Mouse (Mus musculus) cortical plate, adult 2 months (tissue): Measurements from ENCODE around the gene Pttg1ip. TPM values are rescaled to one million over a fixed set of nuclear protein-coding genes. Genes with fewer than 3 reads are reported as not detected.

ENCODE experiments used
- H3K27ac ChIP-seq: fragments of 200-500 bp; 2 replicates; pipeline ENCODE4 v1.5.1; 2012; ENCODE audit warnings: low read length, control low read depth, inconsistent platforms; ENCODE audit not compliant: insufficient read depth
- H3K4me1 ChIP-seq: fragments of 200-500 bp; 2 replicates; pipeline ENCODE4 v1.6.1; 2011; ENCODE audit warnings: low read length; ENCODE audit not compliant: control insufficient read depth, insufficient read depth
- H3K4me3 ChIP-seq: fragments of 200-500 bp; 2 replicates; pipeline ENCODE4 v1.5.1; 2011; ENCODE audit warnings: mild to moderate bottlenecking, low read length, control low read depth; ENCODE audit not compliant: insufficient read depth
- CTCF ChIP-seq: fragments of 200-500 bp; IDR thresholded peaks from 2 replicates; pipeline ENCODE4 v1.5.1; 2011; ENCODE audit warnings: mild to moderate bottlenecking, control low read depth, low read length; ENCODE audit not compliant: insufficient read depth; ENCODE audit errors: extremely low read depth
- POLR2A ChIP-seq: fragments of 200-500 bp; IDR thresholded peaks from 2 replicates; pipeline ENCODE4 v1.6.1; 2011; ENCODE audit warnings: mild to moderate bottlenecking, low read length, control low read depth; ENCODE audit not compliant: insufficient read depth; ENCODE audit errors: extremely low read depth
- polyA plus RNA-seq: library from polyadenylated mRNA; depleted of rRNA; stranded (reverse); fragments of >200 nt; gene quantifications from 2 replicates; pipeline ENCODE4 v1.2.3, GENCODE M21; 2012; rRNA removed

Pttg1ip gene
- polyA plus RNA-seq, 1 experiment = 111 TPM

DNA sequence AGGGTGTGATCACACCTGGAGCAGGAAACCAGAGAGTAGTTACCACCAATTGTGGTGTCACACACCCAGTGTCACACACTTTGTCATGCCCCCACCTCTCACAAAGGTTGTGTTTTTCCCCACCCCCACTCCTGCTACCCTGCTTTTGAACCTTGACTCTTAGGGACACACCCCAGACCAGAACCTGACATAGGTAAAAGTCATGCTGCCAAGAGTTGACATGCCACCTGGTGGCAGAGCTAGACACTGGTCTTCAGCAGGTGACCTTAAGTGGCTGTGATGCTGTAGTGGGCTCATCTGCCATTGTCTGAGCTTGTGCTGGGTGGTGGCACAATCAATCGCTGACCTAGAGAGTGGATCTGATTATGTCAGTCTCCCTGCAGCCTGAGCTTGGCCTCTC lies 48.5 kb downstream of the Pttg1ip start:
- no peak for TF ChIP-seq CTCF
- TF ChIP-seq POLR2A = no peak
- no peak overlapping the region for H3K4me3 ChIP-seq

DNA sequence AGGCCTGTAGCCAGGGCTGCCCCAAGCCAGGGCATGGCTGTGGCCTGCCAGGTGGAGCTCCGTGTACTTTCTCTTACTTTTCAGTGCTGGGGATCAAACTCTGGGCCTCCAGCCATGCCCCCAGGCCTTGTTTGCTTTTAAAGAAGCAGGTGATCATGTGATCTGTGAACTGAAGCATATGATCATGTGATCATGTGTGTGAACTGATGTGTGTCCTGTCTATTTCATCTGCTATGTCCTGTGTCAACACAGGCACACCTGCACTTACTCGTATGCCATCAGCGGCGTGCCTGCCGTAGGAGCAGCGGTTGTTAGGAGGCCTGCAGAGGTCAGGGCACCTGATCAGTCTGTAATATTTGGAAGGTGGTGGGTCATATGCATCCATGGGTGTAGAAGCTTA lies 52.5 kb downstream of the Pttg1ip start:
- Histone ChIP-seq H3K27ac (no peak overlapping the region), H3K4me3 (no peak overlapping the region), H3K4me1 (peaks cover 10% of the 10 kb centered on the region; the same call in 1 of the 2 replicates)
- TF ChIP-seq POLR2A (no peak), CTCF (no peak)

More for the DNA sequence above, 48.5 kb downstream of the Pttg1ip start:
- H3K4me1 ChIP-seq = peaks cover 3% of the 10 kb centered on the region
- no peak overlapping the region for H3K27ac ChIP-seq

DNA sequence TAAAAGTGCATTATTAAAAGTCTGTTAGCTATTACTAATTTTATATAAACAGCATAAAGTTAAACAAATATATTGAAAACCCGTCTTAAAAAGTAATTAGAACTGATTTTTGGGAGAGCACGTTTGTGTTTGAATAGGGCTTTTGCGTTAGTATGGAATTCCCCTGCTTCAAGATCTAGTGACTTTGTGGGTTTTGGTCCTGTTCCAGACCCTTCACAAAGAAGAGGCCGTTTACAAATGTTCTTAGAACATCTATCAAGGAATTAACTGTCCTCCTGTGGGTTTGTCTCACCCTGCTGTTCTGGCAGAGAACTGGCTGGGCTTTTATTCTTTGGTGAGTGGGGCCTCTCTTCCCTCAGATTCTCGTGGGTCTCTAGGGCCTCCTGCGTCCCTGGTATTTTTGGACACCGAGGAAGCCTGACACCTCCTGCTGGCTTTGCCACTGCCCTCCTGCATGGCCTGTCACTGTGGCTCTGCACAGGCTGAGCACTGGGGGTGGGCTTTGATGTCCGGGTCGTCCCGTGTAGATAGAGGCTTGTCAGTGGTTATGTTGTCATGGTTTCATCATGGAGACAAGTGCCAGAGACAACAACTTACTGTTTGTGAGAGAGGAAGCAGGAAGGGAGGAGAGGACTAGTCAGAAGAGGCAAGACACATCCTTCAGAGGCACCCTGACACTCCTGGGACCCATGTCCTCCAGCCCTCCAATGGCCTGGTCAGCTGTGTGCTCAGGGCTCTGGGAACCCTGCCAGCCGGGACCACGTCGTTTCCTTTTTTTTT lies 53.1 kb downstream of the Pttg1ip start:
- H3K4me1 ChIP-seq = peaks cover 10% of the 10 kb centered on the region; the same call in 1 of the 2 replicates
- H3K27ac ChIP-seq = no peak overlapping the region
- TF ChIP-seq POLR2A (no peak), CTCF (no peak)
- no peak overlapping the region for H3K4me3 ChIP-seq

DNA sequence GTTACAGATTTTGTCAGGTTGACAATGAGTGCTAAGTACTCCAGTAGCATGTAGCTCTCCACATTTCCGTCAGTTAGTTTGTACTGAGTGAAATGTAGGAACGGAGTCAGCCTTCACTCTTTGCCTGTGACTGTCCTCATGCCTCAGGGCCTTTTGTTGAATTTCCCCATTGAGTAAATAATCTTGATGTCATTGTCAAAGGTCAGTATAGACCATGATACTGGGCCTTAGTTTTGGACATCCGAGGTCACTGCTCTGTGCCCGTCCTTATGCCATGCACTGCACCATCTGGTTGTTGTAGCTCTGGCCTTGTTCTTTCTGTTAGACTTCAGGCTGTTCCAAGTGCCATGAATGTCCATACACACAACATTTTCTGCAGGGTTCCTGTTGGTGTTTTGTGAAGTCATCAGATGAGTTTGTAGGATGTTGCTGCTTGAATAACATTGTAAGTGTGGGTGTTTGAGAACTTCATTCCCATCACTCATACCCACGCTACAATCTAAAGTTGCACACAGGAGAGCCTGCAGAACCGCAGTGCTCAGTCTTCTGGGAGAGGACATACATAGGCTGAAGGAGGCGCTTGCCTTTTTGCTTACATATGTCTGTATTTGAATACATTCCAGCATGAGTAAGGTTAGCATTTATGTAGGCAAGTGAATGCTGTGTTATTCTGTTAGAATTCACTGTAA lies 54.9 kb downstream of the Pttg1ip start:
- Histone ChIP-seq H3K4me1 (peaks cover 10% of the 10 kb centered on the region; the same call in 1 of the 2 replicates), H3K4me3 (no peak overlapping the region), H3K27ac (no peak overlapping the region)
- TF ChIP-seq POLR2A (no peak), CTCF (no peak)

DNA sequence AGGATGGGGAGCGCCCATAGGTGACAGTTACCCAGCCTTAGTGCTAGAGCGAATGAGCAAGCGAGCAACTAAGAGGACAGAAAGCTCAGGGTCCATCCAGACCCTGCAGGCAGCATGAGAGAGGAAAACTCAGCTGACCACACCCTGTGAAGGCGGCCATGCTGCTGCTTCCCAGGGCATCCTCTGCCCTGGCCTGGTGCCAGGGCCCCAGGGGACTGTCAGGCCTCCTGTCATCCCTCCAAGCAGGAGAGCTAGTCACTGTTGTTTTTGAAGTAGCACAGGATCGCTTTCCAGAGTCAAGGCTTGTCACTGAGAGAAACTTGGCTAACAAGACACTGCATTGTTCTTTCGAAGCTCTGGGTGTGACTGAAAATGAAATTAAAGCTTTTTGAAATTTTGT lies 57.4 kb downstream of the Pttg1ip start:
- no peak overlapping the region for H3K27ac ChIP-seq
- peaks cover 10% of the 10 kb centered on the region; the same call in 1 of the 2 replicates for H3K4me1 ChIP-seq
- H3K4me3 ChIP-seq = no peak overlapping the region
- TF ChIP-seq CTCF (no peak), POLR2A (no peak)

DNA sequence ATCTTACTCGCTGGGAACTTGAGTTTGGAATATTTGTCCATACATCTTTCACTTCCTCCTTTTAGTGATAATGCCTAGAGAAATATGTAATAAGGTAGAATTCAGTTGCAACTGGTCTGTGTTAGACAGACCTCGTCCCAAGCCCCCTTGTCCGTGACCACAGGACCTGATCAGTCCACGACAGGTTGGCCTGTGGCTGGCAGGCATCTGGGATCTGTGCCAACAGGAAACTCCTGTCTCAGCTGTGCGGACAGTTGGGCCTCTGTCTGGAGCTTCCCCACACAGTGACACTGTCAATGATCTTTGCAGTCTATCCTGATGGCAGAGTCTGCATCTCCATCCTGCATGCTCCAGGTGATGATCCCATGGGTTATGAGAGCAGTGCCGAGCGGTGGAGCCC lies 61.6 kb downstream of the Pttg1ip start:
- no peak for TF ChIP-seq CTCF
- H3K4me1 ChIP-seq = no peaks in the 10 kb centered on the region
- H3K4me3 ChIP-seq = no peak overlapping the region
- no peak overlapping the region for H3K27ac ChIP-seq

DNA sequence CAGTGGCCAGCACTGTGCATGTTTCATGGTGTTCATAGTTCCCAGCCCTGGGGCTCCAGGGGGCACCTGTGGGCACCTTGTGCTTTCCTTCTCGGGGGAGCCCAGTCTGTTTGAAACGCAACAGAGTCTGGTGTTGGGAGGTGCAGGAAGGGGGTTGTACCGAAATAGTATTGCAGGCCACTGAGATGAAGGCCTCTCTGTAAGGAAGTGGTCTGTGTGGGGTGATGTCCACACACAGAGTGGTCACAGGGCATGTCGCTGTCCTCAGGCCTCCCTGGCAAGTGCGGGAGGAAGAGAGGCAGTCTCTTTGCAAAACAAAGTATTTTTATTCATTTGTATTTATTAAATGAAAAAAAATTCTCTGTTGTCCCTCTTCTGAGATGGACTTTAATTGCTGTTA lies 64.1 kb downstream of the Pttg1ip start:
- Histone ChIP-seq H3K4me1 (no peaks in the 10 kb centered on the region), H3K4me3 (no peak overlapping the region), H3K27ac (no peak overlapping the region)
- no peak for TF ChIP-seq CTCF
- no peak for TF ChIP-seq POLR2A

DNA sequence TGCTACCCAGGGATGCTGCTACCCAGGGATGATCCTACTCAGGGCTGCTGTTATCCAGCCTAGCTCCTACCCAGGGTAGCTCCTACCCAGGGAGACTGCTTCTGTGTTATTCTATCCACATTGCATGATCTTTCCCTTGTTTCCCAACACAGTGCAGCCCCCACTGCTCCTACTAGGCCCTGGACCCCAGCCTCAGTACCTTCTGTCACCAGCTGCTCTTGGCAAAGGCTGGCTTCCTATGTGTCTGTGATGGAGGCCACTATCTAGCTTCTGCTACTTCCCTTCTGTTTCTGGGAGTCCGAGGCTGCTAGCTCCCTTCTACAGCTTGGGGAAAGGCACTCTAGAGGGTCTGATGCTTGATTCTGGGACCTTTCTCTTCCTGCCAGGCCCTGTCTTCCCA lies 65.9 kb downstream of the Pttg1ip start:
- Histone ChIP-seq H3K4me1 (no peaks in the 10 kb centered on the region), H3K4me3 (no peak overlapping the region), H3K27ac (no peak overlapping the region)
- TF ChIP-seq POLR2A (no peak), CTCF (no peak)

DNA sequence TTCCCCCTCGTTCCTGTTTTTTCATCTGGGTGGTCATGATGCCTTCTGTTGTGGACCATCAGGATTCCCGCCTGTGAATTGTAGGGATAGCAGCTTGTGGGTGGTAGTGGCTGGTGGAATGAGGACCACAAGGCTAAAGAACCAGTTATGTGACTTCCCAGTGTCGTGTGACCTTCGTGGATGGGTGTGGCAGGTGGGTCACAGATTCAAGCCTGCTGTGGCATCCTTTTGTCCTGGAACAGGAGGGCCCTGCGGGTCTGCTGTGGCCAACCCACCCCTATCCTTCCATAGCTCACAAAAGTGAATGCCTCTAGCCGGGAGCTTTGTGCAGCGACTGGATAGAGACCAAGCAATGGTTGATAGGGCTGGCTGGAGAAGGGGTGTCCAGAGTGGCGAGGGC lies 66.4 kb downstream of the Pttg1ip start:
- Histone ChIP-seq H3K27ac (no peak overlapping the region), H3K4me3 (no peak overlapping the region), H3K4me1 (no peaks in the 10 kb centered on the region)
- TF ChIP-seq POLR2A = no peak
- TF ChIP-seq CTCF = no peak

Other genes starting within 250 kb of the Pttg1ip start
- gene Adarb1, start 163.4 kb upstream of the Pttg1ip start, polyA plus RNA-seq = 105 and 113 TPM in 2 replicates
- gene Fam207a, start 65.9 kb upstream of the Pttg1ip start, polyA plus RNA-seq = 34.5 and 35.1 TPM in 2 replicates
- gene Itgb2, start 51.5 kb upstream of the Pttg1ip start, polyA plus RNA-seq = 6.1 and 7.3 TPM in 2 replicates
- gene Sumo3, start 24.4 kb downstream of the Pttg1ip start, polyA plus RNA-seq = 270 and 272 TPM in 2 replicates
- 9.3 TPM in 1 of 2 replicates, not detected in the other for gene Gm49325, start 24.5 kb downstream of the Pttg1ip start, polyA plus RNA-seq
- gene Ube2g2, start 40.6 kb downstream of the Pttg1ip start, polyA plus RNA-seq = 38.8 and 40.7 TPM in 2 replicates
- gene Tspear, start 104.8 kb downstream of the Pttg1ip start, polyA plus RNA-seq = 0.29 TPM in 1 of 2 replicates, not detected in the other
- gene Gm19402, start 109.0 kb downstream of the Pttg1ip start, polyA plus RNA-seq = not detected in 2 replicates
- not detected in 2 replicates for gene Gm9508, start 115.5 kb downstream of the Pttg1ip start, polyA plus RNA-seq
- gene Gm10272, start 124.9 kb downstream of the Pttg1ip start, polyA plus RNA-seq = not detected in 2 replicates
- gene Gm10024, start 129.7 kb downstream of the Pttg1ip start, polyA plus RNA-seq = not detected in 2 replicates
- not detected in 2 replicates for gene Gm10142, start 134.1 kb downstream of the Pttg1ip start, polyA plus RNA-seq
- not detected in 2 replicates for gene Krtap12-1, start 138.9 kb downstream of the Pttg1ip start, polyA plus RNA-seq
- not detected in 2 replicates for gene Gm10100, start 144.8 kb downstream of the Pttg1ip start, polyA plus RNA-seq
- not detected in 2 replicates for gene Gm18596, start 160.9 kb downstream of the Pttg1ip start, polyA plus RNA-seq
- not detected in 2 replicates for gene Gm9736, start 169.6 kb downstream of the Pttg1ip start, polyA plus RNA-seq
- not detected in 2 replicates for gene Gm3233, start 178.0 kb downstream of the Pttg1ip start, polyA plus RNA-seq
- gene Gm3238, start 189.6 kb downstream of the Pttg1ip start, polyA plus RNA-seq = not detected in 2 replicates
- not detected in 2 replicates for gene Gm7138, start 195.2 kb downstream of the Pttg1ip start, polyA plus RNA-seq
- not detected in 2 replicates for gene Gm3250, start 200.8 kb downstream of the Pttg1ip start, polyA plus RNA-seq
- gene Gm7137, start 206.5 kb downstream of the Pttg1ip start, polyA plus RNA-seq = not detected in 2 replicates
- gene Gm9639, start 213.4 kb downstream of the Pttg1ip start, polyA plus RNA-seq = not detected in 2 replicates
- not detected in 2 replicates for gene Gm19668, start 217.4 kb downstream of the Pttg1ip start, polyA plus RNA-seq
- gene Gm9507, start 230.1 kb downstream of the Pttg1ip start, polyA plus RNA-seq = not detected in 2 replicates
- gene Gm2696, start 233.0 kb downstream of the Pttg1ip start, polyA plus RNA-seq = not detected in 2 replicates
- gene Krtap10-4, start 245.4 kb downstream of the Pttg1ip start, polyA plus RNA-seq = not detected in 2 replicates